Mouse (Mus musculus) E14TG2a.4 (cell line): ENCODE measurements around the gene Pigu.

Experiments
- H3K27me3 ChIP-seq: 2 replicates; pipeline ENCODE4 v1.6.1; 2014; ENCODE audit warnings: low read length, control low read depth; ENCODE audit not compliant: insufficient read depth
- H3K36me3 ChIP-seq: 2 replicates; pipeline ENCODE4 v1.6.1; 2014; ENCODE audit warnings: low read length, control low read depth; ENCODE audit not compliant: insufficient read depth
- H3K4me1 ChIP-seq: replicated peaks from 2 replicates; pipeline ENCODE4 v1.6.1; 2014; ENCODE audit warnings: low read depth, low read length, control low read depth
- H3K4me3 ChIP-seq: replicated peaks from 2 replicates; pipeline ENCODE4 v1.5.1; 2014; ENCODE audit warnings: mild to moderate bottlenecking, low read length
- H3K9me3 ChIP-seq: 2 replicates; pipeline ENCODE4 v1.6.1; 2014; ENCODE audit warnings: low read length, control low read depth
- CTCF ChIP-seq: conservative IDR thresholded peaks from 2 replicates; pipeline ENCODE4 v1.5.1; 2014; ENCODE audit warnings: low read length
- NANOG ChIP-seq: IDR thresholded peaks from 2 replicates; pipeline ENCODE4 v1.6.1; 2014; ENCODE audit warnings: borderline replicate concordance, low read length, mixed read lengths
- POU5F1 ChIP-seq: IDR thresholded peaks from 2 replicates; pipeline ENCODE4 v1.6.1; 2014; ENCODE audit warnings: low read length, borderline replicate concordance

Gene Pigu

DNA sequence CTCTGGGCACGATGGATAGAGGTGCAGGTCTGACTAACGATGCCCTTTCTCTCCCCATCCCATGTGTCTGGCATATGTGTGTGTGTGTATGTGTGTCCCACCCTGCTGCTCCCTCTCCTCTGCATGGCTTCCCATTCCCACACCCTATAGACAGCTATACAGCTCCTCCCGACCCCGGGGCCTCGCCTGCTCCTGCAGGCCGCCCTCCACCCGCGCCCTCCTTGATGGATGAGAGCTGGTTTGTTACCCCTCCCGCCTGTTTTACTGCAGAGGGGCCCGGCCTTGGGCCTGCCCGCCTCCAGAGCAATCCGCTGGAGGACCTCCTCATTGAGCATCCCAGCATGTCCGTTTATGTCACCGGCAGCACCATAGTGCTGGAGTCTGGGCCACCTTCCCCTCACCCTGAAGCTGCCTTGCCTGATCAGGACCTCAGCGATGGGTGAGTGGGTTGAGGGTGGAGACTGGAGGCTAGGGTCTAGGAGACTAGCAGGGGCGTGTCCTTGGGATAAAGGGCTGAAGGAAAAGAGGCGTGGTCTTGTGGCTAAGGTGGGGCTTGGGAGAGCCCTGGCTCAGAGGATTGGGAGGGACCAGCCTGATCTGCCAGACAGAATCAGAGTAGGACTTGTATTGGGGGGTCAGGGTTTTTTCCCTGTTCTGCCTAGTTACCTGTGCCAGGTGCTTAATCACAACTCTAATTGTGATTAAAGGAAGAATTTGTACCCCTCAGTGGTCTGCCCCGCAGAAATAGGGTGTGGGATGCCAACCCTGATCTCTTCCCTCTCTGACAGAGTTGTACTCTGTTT lies 28.7 kb upstream of the Pigu start:
- Histone ChIP-seq H3K4me1 (peaks cover 42% of the 10 kb centered on the region), H3K9me3 (no peaks in the 10 kb centered on the region), H3K36me3 (peaks cover 13% of the 10 kb centered on the region; the same call in 1 of the 2 replicates), H3K4me3 (peak overlapping the region; percentile 71), H3K27me3 (peaks cover 26% of the 10 kb centered on the region)
- TF ChIP-seq NANOG (no peak), CTCF (no peak), POU5F1 (no peak)

GRCm38 (mm10) chr2:155385090-155385489 lies 27.9 kb upstream of the Pigu start:
- peaks cover 35% of the 10 kb centered on the region for H3K27me3 ChIP-seq
- no peaks in the 10 kb centered on the region for H3K9me3 ChIP-seq
- peak overlapping the region; percentile 71; the same call in 1 of the 2 replicates for H3K4me3 ChIP-seq
- peaks cover 47% of the 10 kb centered on the region for H3K4me1 ChIP-seq
- TF ChIP-seq POU5F1 (no peak), NANOG (no peak), CTCF (peak; percentile 79)
- peaks cover 10% of the 10 kb centered on the region; the same call in 1 of the 2 replicates for H3K36me3 ChIP-seq

- Histone ChIP-seq H3K27me3 (peaks cover 53% of the 10 kb centered on the region), H3K4me3 (0 out of 2 replicates have a peak overlapping the region, but pooled peaks have one; percentile 94), H3K9me3 (no peaks in the 10 kb centered on the region), H3K4me1 (peaks cover 47% of the 10 kb centered on the region), H3K36me3 (no peaks in the 10 kb centered on the region)
- no peak for TF ChIP-seq POU5F1
- TF ChIP-seq NANOG, result no peak
- TF ChIP-seq CTCF, result no peak
Observed at GRCm38 (mm10) chr2:155382791-155383438, 25.7 kb upstream of the Pigu start.

- no peaks in the 10 kb centered on the region for H3K36me3 ChIP-seq
- peak overlapping the region; percentile 94 for H3K4me3 ChIP-seq
- H3K4me1 ChIP-seq, result peaks cover 44% of the 10 kb centered on the region
- H3K27me3 ChIP-seq, result peaks cover 53% of the 10 kb centered on the region
- no peak for TF ChIP-seq CTCF
- no peak for TF ChIP-seq NANOG
- TF ChIP-seq POU5F1, result no peak
- no peaks in the 10 kb centered on the region for H3K9me3 ChIP-seq
Observed at GRCm38 (mm10) chr2:155382332-155382700, 25.1 kb upstream of the Pigu start.

- Histone ChIP-seq H3K27me3 (peaks cover 51% of the 10 kb centered on the region), H3K4me1 (peaks cover 38% of the 10 kb centered on the region), H3K36me3 (no peaks in the 10 kb centered on the region), H3K4me3 (peak overlapping the region; percentile 94), H3K9me3 (no peaks in the 10 kb centered on the region)
- TF ChIP-seq CTCF, result no peak
- no peak for TF ChIP-seq NANOG
- no peak for TF ChIP-seq POU5F1
Observed at GRCm38 (mm10) chr2:155381643-155382331, 24.6 kb upstream of the Pigu start.

DNA sequence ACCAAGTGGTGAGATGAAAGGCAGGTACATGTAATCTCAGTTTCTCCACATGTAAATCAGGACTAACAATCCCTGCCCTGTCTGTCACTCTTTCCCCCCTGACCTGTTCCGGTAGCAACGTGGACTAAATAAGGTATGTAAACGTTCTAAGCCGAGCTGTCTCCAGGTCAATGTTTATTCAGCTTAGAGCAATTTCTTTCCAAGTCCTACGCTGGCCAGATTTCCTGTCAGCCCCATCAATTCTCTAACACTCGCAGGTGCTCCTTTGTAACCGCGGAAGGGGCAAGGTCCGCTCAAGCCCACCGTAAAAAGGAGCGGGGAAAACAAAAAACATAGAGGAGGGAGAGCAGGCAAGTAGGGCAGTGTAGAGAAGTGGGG lies 23.8 kb upstream of the Pigu start:
- peaks cover 43% of the 10 kb centered on the region for H3K27me3 ChIP-seq
- TF ChIP-seq CTCF (no peak), NANOG (no peak), POU5F1 (no peak)
- peaks cover 31% of the 10 kb centered on the region for H3K4me1 ChIP-seq
- no peaks in the 10 kb centered on the region for H3K36me3 ChIP-seq
- H3K4me3 ChIP-seq, result peak overlapping the region; percentile 94
- no peaks in the 10 kb centered on the region for H3K9me3 ChIP-seq

- H3K4me3 ChIP-seq, result peak within 1 kb of the TSS; percentile 94
- H3K4me1 ChIP-seq, result peaks cover 25% of the 10 kb centered on the region
- H3K27me3 ChIP-seq, result peaks cover 37% of the 10 kb centered on the region
- TF ChIP-seq POU5F1 (no peak), NANOG (no peak)
- H3K36me3 ChIP-seq, result no peaks in the 10 kb centered on the region
- no peaks in the 10 kb centered on the region for H3K9me3 ChIP-seq
Observed at GRCm38 (mm10) chr2:155380261-155381059, 23.2 kb upstream of the Pigu start, which contains the start of gene Trp53inp2. Gene Trp53inp2, plus strand, starts transcription at chr2:155381059.

DNA sequence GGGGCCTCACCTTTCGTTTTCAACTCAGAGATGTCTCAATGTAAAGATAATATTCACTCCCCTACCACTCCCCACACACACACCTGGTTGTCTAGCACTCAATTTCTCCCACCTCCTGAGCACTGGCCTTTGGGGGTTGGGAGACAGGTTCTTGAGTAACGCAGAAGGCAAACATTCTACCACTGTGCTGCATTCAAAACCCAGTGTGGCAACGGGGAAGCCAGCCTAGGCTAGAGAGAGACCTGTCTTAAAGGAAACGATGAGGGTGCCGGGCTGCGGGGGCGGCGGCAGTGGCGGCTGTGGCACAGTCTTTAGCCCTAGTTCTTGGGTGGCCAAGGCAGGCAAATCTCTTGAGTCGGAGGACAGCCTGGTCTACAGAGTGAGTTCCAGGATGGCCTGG lies 19.0 kb upstream of the Pigu start:
- Histone ChIP-seq H3K4me3 (no peak overlapping the region), H3K36me3 (no peaks in the 10 kb centered on the region), H3K27me3 (peaks cover 29% of the 10 kb centered on the region), H3K9me3 (no peaks in the 10 kb centered on the region), H3K4me1 (peaks cover 7% of the 10 kb centered on the region)
- TF ChIP-seq NANOG, result no peak
- TF ChIP-seq CTCF, result no peak
- TF ChIP-seq POU5F1, result no peak

- Histone ChIP-seq H3K4me1 (no peaks in the 10 kb centered on the region), H3K27me3 (peaks cover 13% of the 10 kb centered on the region), H3K4me3 (no peak overlapping the region), H3K36me3 (no peaks in the 10 kb centered on the region), H3K9me3 (no peaks in the 10 kb centered on the region)
- TF ChIP-seq NANOG, result no peak
- TF ChIP-seq CTCF, result no peak
- no peak for TF ChIP-seq POU5F1
Observed at GRCm38 (mm10) chr2:155374521-155374920, 17.3 kb upstream of the Pigu start.
